Mouse (Mus musculus) C2C12 (cell line): ENCODE results near the gene Sox5. TPM values are rescaled to one million over a fixed set of nuclear protein-coding genes. Genes with fewer than 3 reads are reported as not detected.

ENCODE experiments used
- H3K27me3 ChIP-seq: one replicate; pipeline ENCODE4 v1.6.1; 2011; ENCODE audit not compliant: control insufficient read depth, insufficient read depth, insufficient read length
- H3K36me3 ChIP-seq: one replicate; pipeline ENCODE4 v1.6.1; 2011; ENCODE audit not compliant: control insufficient read depth, insufficient read depth
- H3K4me3 ChIP-seq: one replicate; pipeline ENCODE4 v1.5.1; 2011; ENCODE audit warnings: mild to moderate bottlenecking, control low read depth; ENCODE audit not compliant: poor library complexity, insufficient read depth, severe bottlenecking
- H3K79me2 ChIP-seq: one replicate; pipeline ENCODE4 v1.6.1; 2011; ENCODE audit not compliant: control insufficient read depth, insufficient read depth
- H3K79me3 ChIP-seq: one replicate; pipeline ENCODE4 v1.6.1; 2011; ENCODE audit warnings: low read depth, control low read depth
- H3ac ChIP-seq: one replicate; pipeline ENCODE3; 2011; ENCODE audit warnings: low read depth; ENCODE audit not compliant: control insufficient read depth, insufficient read length
- CEBPB ChIP-seq: IDR thresholded peaks from one replicate; pipeline ENCODE4 v1.6.1; 2011; ENCODE audit warnings: low read depth, mild to moderate bottlenecking, control low read depth, moderate library complexity
- CTCF ChIP-seq: IDR thresholded peaks from one replicate; pipeline ENCODE4 v1.5.1; 2011; ENCODE audit not compliant: control insufficient read depth, insufficient read depth, insufficient read length
- FOSL1 ChIP-seq: IDR thresholded peaks from one replicate; pipeline ENCODE4 v1.8.0; 2011; ENCODE audit warnings: mild to moderate bottlenecking, low read length; ENCODE audit not compliant: poor library complexity, insufficient read depth, severe bottlenecking
- MAX ChIP-seq: IDR thresholded peaks from one replicate; pipeline ENCODE4 v1.6.1; 2011; ENCODE audit warnings: mild to moderate bottlenecking, control low read depth
- MYOD1 ChIP-seq: IDR thresholded peaks from one replicate; pipeline ENCODE4 v1.6.1; 2011; ENCODE audit warnings: low read depth; ENCODE audit not compliant: control insufficient read depth, insufficient read length
- MYOG ChIP-seq: IDR thresholded peaks from one replicate; pipeline ENCODE4 v1.6.1; 2011; ENCODE audit not compliant: control insufficient read depth, insufficient read length; ENCODE audit errors: extremely low read depth
- USF1 ChIP-seq: IDR thresholded peaks from one replicate; pipeline ENCODE4 v1.6.1; 2011; ENCODE audit warnings: low read depth, mild to moderate bottlenecking, control low read depth, moderate library complexity
- polyA plus RNA-seq: library from polyadenylated mRNA; unstranded; fragments of >200 nt; fragmentation: generic; extraction: Trizol; gene quantifications from one replicate; pipeline ENCODE4 v1.2.1, GENCODE M21; 2012; ENCODE audit warnings: missing spikeins

Sox5 gene
- polyA plus RNA-seq, 1 experiment: 0.07 TPM

DNA sequence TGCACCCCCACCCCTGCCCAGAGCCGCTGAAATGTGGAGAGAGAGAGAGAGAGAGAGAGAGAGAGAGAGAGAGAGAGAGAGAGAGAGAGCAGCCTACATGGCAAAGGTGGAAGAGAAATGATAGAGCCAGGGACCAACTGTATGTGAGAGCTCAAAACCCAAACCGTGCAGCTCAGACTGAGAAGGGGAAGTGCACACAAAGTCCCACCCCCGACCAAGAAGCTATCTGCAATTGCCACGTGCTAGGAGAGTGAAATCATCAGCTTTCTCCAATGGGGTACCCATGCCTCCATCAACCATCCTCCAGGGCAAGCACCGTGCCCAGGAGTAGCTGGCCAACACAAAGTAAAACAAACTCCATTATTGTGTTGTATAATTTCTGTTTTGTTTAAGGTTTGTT, 220.1 kb downstream of the Sox5 start:
- Histone ChIP-seq H3K79me3 (no peaks in the 10 kb centered on the region), H3K36me3 (no peaks in the 10 kb centered on the region), H3K27me3 (no peaks in the 10 kb centered on the region), H3K4me3 (no peak overlapping the region), H3ac (no peak overlapping the region), H3K79me2 (no peaks in the 10 kb centered on the region)
- no peak for TF ChIP-seq CTCF
- no peak for TF ChIP-seq CEBPB
- no peak for TF ChIP-seq MAX
- TF ChIP-seq FOSL1: no peak
- no peak for TF ChIP-seq MYOD1
- no peak for TF ChIP-seq MYOG
- TF ChIP-seq USF1: no peak

DNA sequence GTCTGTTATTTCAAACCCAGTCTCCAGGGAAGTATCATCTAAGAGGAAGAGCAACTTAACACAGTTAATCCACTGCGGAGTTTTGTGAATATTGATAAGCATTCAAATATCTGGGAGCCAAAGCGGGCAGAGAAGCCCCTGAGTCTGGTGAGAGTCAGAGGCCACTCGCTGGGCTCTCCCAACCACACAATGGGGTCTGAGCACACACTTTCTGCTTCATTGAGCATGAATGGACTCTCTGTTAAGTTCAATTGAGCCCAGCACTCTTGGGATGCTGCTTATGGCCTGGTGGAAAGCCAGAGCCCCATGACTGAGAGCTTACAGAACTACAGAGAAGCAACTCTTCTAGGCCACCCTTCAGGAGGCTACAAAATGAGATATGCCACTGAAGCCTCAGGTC, 221.6 kb downstream of the Sox5 start:
- H3ac ChIP-seq: no peak overlapping the region
- H3K4me3 ChIP-seq: no peak overlapping the region
- no peaks in the 10 kb centered on the region for H3K27me3 ChIP-seq
- TF ChIP-seq FOSL1 (no peak), CTCF (no peak), MYOG (no peak), MAX (no peak), MYOD1 (no peak), CEBPB (no peak), USF1 (no peak)
- H3K79me3 ChIP-seq: no peaks in the 10 kb centered on the region
- no peaks in the 10 kb centered on the region for H3K36me3 ChIP-seq
- H3K79me2 ChIP-seq: no peaks in the 10 kb centered on the region

DNA sequence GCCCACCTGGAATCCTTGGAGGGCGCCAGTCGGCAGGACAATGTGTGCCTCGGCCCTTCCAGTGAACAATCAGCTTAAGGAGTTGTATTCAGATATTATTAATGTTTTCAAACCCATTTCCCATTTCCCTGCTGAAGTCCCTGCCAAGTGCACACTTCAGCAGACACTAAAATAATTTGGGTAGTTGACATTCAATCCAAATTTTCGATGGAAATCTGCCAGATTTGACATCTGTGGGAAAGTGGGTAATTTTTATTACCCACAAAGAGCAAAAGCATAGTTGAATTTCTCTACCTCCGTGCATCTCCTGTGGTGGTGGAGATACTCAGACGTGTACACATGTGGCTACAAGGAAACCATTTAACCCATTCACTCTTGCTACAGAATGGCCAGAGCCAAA, 228.3 kb downstream of the Sox5 start:
- Histone ChIP-seq H3K4me3 (no peak overlapping the region), H3K79me2 (no peaks in the 10 kb centered on the region), H3K79me3 (no peaks in the 10 kb centered on the region), H3K27me3 (no peaks in the 10 kb centered on the region), H3ac (no peak overlapping the region), H3K36me3 (no peaks in the 10 kb centered on the region)
- TF ChIP-seq MAX (no peak), CEBPB (no peak), MYOG (no peak), USF1 (no peak), FOSL1 (no peak), CTCF (no peak), MYOD1 (no peak)

DNA sequence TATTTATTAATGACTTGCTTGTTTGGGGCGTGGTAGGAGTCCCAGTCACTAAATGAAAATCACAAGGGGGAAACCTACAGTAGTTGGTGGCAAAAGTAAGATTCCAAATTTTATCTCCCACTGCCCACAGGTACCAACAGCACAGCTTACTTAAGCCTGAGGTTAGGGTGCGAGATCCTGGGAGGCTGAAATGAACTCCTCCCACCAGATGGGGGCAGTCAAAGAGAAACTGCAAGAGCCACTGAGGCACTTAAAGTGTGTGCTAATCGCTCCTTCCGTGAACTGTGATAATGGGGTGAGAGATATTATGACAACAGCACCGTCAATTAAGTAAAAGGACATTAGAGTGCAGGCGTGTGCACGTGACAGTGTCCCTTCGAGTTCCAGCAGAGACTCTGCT, 232.8 kb downstream of the Sox5 start:
- Histone ChIP-seq H3K27me3 (no peaks in the 10 kb centered on the region), H3K79me3 (no peaks in the 10 kb centered on the region), H3ac (no peak overlapping the region), H3K36me3 (no peaks in the 10 kb centered on the region), H3K4me3 (no peak overlapping the region), H3K79me2 (no peaks in the 10 kb centered on the region)
- TF ChIP-seq MYOG (no peak), FOSL1 (no peak), MYOD1 (no peak), CEBPB (no peak), MAX (no peak), USF1 (no peak), CTCF (no peak)

DNA sequence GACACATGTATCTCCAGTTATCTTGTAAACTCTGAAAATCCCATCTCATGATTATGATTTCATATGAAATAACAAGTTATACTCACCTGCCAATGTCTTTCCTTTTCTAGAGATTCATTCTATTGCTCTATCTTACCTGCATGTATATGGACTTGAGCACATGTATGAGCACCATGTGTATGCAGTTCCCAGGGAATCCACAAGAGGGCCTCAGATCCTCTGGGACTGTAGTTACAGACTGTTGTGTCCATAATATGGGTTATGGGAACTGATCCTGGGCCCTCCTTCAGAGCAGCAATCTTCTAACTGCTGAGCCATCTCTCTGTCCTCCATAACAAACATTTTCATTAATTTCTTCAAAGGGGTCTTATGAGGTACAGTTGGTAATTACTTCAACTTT, 234.6 kb downstream of the Sox5 start:
- Histone ChIP-seq H3K79me2 (no peaks in the 10 kb centered on the region), H3K4me3 (no peak overlapping the region), H3K79me3 (no peaks in the 10 kb centered on the region), H3ac (no peak overlapping the region), H3K36me3 (no peaks in the 10 kb centered on the region), H3K27me3 (no peaks in the 10 kb centered on the region)
- no peak for TF ChIP-seq MYOD1
- TF ChIP-seq MAX: no peak
- TF ChIP-seq CEBPB: no peak
- TF ChIP-seq MYOG: no peak
- no peak for TF ChIP-seq FOSL1
- no peak for TF ChIP-seq CTCF
- TF ChIP-seq USF1: no peak

DNA sequence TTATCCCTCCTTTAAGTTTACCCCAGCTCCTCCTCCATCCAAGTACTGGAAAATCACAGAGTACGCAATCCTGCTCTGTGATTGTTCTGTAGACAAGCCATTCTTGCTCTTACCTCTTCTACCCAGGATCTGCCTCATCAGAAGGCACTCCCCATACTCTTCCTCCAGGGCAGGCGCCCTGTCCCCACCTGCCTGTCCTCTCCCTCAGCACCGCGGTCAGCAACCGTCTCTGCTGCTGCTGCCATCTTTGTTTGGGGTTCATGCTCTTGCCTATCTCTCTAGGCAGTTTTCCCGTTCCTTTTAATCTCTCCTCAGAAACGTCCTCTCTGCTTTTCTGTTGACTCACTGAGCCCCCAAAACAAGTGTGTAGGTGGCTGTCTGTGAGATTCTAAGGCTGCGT, 236.2 kb downstream of the Sox5 start:
- no peaks in the 10 kb centered on the region for H3K27me3 ChIP-seq
- no peak overlapping the region for H3ac ChIP-seq
- TF ChIP-seq CEBPB: no peak
- TF ChIP-seq MAX: no peak
- TF ChIP-seq MYOG: no peak
- TF ChIP-seq CTCF: no peak
- TF ChIP-seq FOSL1: no peak
- no peak for TF ChIP-seq MYOD1
- H3K79me2 ChIP-seq: no peaks in the 10 kb centered on the region
- no peak overlapping the region for H3K4me3 ChIP-seq
- H3K79me3 ChIP-seq: no peaks in the 10 kb centered on the region
- no peaks in the 10 kb centered on the region for H3K36me3 ChIP-seq

DNA sequence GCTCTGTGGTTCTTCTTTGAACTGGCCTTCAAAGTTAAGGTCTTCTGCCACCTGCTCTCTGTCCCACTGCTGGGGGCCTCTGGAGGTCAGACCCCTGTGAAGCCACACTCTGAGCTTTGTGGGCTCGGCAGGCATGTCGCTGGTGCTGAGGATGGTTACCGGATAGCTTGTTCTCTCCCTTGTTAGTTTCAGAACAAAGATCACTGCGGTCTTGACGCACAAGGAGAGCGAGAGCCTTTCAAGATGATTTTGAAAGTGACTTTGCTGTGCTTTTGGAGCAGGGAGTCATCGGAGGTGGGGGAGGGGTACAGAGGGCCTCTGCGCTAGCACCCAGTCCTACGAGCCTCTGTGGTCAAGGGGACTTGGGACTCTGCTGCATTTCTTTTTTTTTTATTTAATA, 240.5 kb downstream of the Sox5 start:
- H3ac ChIP-seq: no peak overlapping the region
- H3K36me3 ChIP-seq: no peaks in the 10 kb centered on the region
- no peaks in the 10 kb centered on the region for H3K79me3 ChIP-seq
- no peaks in the 10 kb centered on the region for H3K27me3 ChIP-seq
- no peak for TF ChIP-seq MYOD1
- no peak for TF ChIP-seq CTCF
- TF ChIP-seq CEBPB: no peak
- TF ChIP-seq USF1: no peak
- no peak for TF ChIP-seq FOSL1
- TF ChIP-seq MAX: no peak
- TF ChIP-seq MYOG: no peak
- no peaks in the 10 kb centered on the region for H3K79me2 ChIP-seq
- no peak overlapping the region for H3K4me3 ChIP-seq
